Mouse (Mus musculus): ENCODE measurements around the gene Gm7978. TPM values are rescaled to one million over a fixed set of nuclear protein-coding genes. Genes with fewer than 3 reads are reported as not detected.

The Gm7978 gene
- not detected for total RNA-seq (2023)

GRCm38 (mm10) chr5:95736073-95736472 is at the start of gene Gm7978:
Gene Gm7978, minus strand, starts transcription at chr5:95736173.

DNA sequence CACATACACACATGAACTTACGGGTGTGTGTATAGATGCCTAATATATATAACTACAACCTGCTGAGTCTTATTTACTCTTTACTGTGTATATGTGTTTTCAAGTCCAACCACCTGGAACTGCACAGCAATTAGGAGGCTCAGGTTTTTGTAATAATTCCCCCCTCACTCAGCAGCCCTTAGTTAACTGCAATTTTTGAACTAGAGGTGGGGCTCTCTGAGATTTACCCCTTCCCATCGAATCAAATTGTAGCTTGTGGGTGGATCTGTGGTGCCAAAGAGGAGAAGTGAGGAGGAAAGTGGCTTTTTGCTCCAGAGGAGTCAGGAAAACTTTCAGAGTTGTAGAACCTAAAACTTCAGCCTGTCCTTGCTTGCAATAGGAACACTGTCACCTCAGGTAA is 39.7 kb upstream of the Gm7978 start, which contains the start of gene E330014E10Rik:
Gene E330014E10Rik (plus strand): TSS at position 301 of the 400 bp plus-strand sequence.

GRCm38 (mm10) chr5:95741714-95742113 is 5.7 kb upstream of the Gm7978 start, which contains the start of gene Gm7982:
Gene Gm7982, plus strand, starts transcription at chr5:95742014.

Other genes starting within 250 kb of the Gm7978 start
- not detected for gene Gm3286, start 225.4 kb downstream of the Gm7978 start, total RNA-seq (2023)
- gene Gm7971, start 141.3 kb downstream of the Gm7978 start, total RNA-seq (2023): not detected
- not detected for gene Gm7982, start 5.8 kb upstream of the Gm7978 start, total RNA-seq (2023)
- not detected for gene E330014E10Rik, start 39.8 kb upstream of the Gm7978 start, total RNA-seq (2023)
- not detected for gene Cxcl13, start 220.8 kb upstream of the Gm7978 start, total RNA-seq (2023)

Measured in B cell, adult 67 days (primary cell).